Mouse (Mus musculus): ENCODE data around the gene Ptma.
"Not testable (repeated sequence)": the region's sequence is repeated elsewhere in the genome, so short reads cannot be mapped to it uniquely, and the experiment has no call there.

The Ptma gene

GRCm38 (mm10) chr1:86526116-86526788, at the start of gene Ptma:
Gene Ptma (plus strand): TSS chr1:86526726.
- DNase-seq (ENCODE audit: extremely low spot score, low read depth, low spot score): peak; percentile 99

- DNase-seq (ENCODE audit: extremely low spot score, low read depth, low spot score): no peak
These were observed 48.7 kb upstream of the Ptma start for GRCm38 (mm10) chr1:86477738-86478285.

GRCm38 (mm10) chr1:86479099-86479825, 47.3 kb upstream of the Ptma start:
- DNase-seq (ENCODE audit: extremely low spot score, low read depth, low spot score): no peak

GRCm38 (mm10) chr1:86480288-86480687, 46.2 kb upstream of the Ptma start:
- DNase-seq (ENCODE audit: extremely low spot score, low read depth, low spot score): no peak

DNA sequence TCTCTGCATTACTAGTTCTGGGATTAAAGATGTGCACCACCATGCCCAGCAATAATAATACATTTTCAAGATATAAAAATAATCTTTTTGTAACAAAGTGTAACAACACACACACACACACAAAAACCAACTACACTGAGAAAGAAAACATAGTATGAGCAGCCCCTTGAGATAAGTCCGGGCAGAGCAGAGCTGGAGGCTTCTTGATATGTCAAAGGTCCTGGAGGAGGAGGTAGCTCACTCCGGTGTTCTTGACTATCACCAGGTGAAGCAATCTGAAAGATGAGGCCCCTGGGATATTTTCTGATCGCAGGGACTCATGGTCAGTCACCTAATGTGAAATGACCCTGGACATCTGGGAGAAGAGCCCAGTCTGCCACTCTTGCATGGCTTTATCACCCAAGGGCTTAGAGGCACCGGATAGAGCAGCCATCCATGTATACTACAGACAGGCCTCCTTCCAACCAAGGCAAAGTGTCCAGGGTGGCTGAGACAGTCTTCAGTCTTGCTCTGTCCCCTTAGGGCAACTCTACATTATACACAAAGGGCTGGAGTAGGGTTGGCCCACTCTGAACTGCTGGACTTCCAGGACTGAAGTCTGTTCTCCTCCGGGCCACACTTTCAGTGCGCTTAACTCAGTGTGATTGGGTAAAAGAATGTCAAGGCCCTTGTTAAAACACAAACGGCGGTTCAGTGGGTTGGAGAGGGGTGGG, 45.6 kb upstream of the Ptma start:
- no peak for DNase-seq (ENCODE audit: extremely low spot score, low read depth, low spot score)

- no peak for DNase-seq (ENCODE audit: extremely low spot score, low read depth, low spot score)
These were observed 45.1 kb upstream of the Ptma start for GRCm38 (mm10) chr1:86481468-86481867.

GRCm38 (mm10) chr1:86482288-86482687, 44.2 kb upstream of the Ptma start:
- DNase-seq (ENCODE audit: extremely low spot score, low read depth, low spot score): no peak

DNA sequence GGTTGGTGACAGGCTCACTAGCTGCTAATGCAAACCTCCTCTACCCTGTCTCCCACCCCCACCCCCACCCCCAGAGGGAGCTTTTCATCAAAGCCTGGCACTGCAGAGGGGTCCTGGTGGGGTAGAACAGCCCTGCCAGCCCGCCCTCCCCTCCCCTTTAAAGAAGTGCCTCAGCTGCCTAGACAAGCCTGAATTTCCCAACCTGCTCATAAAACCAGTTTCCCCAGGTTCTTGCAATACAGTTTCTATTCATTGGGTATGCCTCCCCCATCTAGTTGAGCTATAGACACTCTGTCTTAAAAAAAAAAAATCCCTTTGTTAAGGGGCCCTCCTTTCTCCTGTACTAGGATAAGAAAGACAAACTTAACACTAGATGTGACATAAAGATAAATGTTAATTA, 43.8 kb upstream of the Ptma start:
- no peak for DNase-seq (ENCODE audit: extremely low spot score, low read depth, low spot score)

DNA sequence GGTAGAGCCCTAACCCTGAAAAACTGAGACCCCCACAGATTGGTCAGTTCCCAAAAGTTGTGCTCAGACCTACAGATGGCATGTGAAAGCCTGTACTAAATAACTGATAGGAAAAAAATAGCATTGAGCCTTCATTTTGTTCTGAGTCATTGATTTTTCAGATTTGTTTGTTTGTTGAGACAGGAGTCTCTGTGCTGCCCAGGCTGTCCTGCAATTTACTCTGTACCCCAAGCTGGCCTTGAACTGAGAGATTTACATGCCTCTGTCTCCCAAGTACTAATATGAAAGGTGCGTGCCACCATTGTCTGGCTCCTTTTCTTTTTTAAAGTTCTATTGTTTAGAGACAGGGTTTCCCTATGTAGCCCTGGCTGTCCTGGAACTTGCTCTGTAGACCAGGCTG, 41.2 kb upstream of the Ptma start:
- DNase-seq (ENCODE audit: extremely low spot score, low read depth, low spot score): no peak

- not testable (repeated sequence) for DNase-seq (ENCODE audit: extremely low spot score, low read depth, low spot score)
These were observed 40.7 kb upstream of the Ptma start for GRCm38 (mm10) chr1:86485858-86486257.

DNA sequence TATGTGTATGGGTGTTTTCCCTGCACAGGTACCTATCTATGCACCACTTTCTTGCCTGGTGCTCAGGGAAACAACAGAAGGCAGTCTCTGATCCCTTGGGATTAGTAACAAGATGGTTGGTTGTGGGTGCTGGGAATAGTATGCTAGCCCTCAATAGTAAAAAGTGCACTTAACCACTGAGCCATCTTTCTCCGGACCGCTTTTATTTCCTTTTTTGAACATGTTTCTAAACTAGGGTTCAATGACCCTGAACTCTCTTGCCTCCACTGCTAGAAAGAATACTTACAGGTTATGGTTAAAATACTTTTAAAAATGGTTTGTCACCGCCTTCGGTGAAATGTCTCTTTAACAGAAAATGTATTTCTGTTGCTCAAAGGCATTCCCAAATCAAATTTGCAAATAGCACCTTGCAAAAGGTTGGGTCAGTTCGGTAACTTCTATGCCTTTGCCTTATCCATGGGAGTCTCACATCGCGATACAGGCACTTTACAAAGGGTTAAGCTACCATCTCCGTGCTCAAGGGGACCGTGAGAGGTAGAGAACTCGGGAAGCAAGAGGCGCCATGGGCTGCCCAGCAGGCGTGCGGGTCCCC, 39.7 kb upstream of the Ptma start:
- no peak for DNase-seq (ENCODE audit: extremely low spot score, low read depth, low spot score)

DNA sequence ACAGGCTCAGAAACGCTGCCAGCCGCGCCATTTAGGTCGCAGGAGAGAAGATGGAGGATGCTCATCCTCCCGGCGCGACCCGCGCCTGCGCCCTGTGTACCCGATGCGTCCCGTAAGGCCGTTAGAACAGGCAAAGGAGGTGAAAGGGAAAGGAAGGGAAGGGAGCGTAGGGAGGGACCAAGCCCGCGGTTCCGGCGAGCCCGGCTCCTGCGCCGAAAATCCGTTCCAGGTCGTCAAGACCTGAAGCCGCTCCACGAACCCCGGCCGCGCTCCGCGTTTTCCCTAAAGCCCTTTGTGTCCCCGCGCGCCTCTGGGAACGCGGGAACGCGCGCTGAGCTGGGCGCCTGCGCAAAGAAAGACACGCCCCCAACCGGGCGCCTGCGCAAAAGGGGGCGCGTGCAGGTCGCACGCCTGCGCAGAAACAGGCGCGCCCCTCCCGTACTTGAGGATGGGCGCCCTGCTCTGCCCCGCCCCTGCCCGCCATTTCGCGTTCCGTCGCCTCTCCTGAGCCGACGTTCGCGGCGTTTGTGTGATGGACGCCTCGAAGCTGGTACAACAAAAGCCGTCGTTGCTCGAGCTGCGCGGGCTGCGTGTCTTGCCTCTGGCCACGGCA, 39.1 kb upstream of the Ptma start:
- peak; percentile 98 for DNase-seq (ENCODE audit: extremely low spot score, low read depth, low spot score)

GRCm38 (mm10) chr1:86487908-86488314, 38.6 kb upstream of the Ptma start:
- DNase-seq (ENCODE audit: extremely low spot score, low read depth, low spot score): no peak

DNA sequence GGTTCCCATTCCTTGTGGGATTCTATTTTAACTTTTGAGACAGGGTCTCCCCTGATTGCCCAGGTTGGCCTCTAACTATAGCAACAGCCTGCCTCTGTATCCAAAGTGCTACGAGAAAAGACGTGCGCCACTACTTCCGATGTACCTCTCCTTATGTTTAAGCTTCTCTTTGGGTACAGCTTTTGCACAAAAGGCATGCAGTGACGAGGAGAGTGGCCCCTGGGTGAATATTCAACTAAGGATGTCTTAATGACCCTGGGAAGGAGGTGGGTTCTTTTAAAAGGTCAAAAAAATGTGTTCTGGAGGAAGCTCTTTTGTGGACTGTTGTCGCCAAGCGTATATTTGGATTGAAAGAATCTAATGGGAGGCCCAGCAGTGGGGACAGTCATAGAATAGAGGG, 38.2 kb upstream of the Ptma start:
- DNase-seq (ENCODE audit: extremely low spot score, low read depth, low spot score): no peak

GRCm38 (mm10) chr1:86488774-86489173, 37.8 kb upstream of the Ptma start:
- DNase-seq (ENCODE audit: extremely low spot score, low read depth, low spot score): no peak

GRCm38 (mm10) chr1:86489901-86490300, 36.6 kb upstream of the Ptma start:
- DNase-seq (ENCODE audit: extremely low spot score, low read depth, low spot score): no peak

DNA sequence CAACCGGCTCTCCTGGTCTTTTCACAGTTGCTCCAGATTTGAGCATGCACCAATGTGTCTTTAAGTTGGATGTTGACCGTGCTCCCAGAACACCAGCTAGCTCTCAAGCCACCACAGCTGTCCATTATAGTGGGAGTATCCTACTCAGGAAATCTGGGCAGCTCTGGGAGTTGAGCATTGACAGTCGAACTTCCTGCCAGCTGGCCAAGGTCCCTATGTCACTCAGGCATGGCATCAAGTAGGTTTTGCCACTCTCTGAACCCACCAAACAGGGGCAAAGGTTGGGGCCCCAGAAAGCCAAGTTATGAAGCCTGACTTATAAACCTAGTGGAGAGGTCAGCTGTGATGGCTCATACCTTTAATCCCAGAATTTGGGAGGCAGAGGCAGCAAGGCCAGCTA, 35.8 kb upstream of the Ptma start:
- no peak for DNase-seq (ENCODE audit: extremely low spot score, low read depth, low spot score)

- no peak for DNase-seq (ENCODE audit: extremely low spot score, low read depth, low spot score)
These were observed 34.9 kb upstream of the Ptma start for GRCm38 (mm10) chr1:86491533-86492094.

DNA sequence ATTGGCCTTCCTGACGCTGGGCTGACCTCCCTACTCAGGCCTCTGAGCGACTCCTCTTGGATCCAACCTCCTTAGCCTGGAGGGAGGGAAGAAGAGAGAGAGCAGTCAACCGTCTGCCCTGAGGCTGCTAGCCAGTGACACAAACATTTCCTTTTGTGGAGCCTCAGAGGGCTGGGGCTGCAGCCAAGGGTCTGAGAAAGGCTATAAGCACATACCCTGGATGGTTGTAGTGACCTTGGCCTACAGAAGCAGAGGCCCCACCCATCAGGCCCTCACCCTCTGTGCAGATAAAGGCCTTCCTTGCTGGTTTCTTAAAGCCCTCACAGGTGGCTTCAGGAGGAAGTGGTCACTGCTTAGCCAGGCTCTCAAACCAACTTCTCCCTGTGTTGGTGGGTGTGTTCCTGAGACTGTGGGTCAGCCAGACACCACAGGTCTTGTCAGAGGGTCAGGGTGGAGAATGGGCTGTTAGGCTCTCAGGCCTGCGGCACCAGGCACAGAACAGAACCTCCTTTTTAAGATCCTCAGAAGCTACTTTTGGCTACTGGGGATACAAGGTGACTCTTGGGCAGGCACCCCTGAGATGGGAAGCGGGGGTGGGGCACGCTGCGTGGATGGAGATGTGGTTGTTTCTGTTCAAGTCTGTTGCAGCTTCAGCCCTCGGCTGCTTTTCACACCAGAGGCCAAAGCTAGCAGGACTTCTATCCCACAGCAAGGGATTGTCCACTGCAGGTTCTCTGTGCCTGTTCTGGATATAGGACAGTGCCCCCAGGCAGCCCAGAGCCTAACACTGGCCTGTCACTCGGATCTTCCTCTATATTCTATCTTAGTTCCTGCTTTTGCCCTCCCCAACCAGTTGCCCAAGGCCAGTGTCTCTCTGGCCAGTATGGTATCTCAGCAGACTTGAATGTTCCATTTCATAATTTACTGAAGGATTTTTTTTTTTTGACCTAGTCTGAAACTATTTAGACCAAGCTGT, 34.1 kb upstream of the Ptma start:
- no peak for DNase-seq (ENCODE audit: extremely low spot score, low read depth, low spot score)
